Mouse (Mus musculus) left cerebral cortex, postnatal 36 days (tissue): Measurements from ENCODE around the gene Stom. TPM values are rescaled to one million over a fixed set of nuclear protein-coding genes. Genes with fewer than 3 reads are reported as not detected.

ENCODE experiments used
- DNase-seq, 2 experiments: peaks; one replicate each; pipeline ENCODE4 v3.0.0; 2021 to 2022; ENCODE audit warnings: low spot score in 2 of 2, mixed read lengths in 1 of 2
- intact Hi-C: fragments of 180-260 bp; cut with DNase I; formaldehyde crosslinking; loops from one replicate; pipeline ENCODE4 v1.15.1; 2025
- total RNA-seq, 2 experiments: library from RNA; stranded (reverse); gene quantifications; 2 replicates each; pipeline ENCODE4 v1.2.3; 2021

Stom gene
- total RNA-seq = 1 to 10 TPM; 5.7 to 6.0 TPM

DNA sequence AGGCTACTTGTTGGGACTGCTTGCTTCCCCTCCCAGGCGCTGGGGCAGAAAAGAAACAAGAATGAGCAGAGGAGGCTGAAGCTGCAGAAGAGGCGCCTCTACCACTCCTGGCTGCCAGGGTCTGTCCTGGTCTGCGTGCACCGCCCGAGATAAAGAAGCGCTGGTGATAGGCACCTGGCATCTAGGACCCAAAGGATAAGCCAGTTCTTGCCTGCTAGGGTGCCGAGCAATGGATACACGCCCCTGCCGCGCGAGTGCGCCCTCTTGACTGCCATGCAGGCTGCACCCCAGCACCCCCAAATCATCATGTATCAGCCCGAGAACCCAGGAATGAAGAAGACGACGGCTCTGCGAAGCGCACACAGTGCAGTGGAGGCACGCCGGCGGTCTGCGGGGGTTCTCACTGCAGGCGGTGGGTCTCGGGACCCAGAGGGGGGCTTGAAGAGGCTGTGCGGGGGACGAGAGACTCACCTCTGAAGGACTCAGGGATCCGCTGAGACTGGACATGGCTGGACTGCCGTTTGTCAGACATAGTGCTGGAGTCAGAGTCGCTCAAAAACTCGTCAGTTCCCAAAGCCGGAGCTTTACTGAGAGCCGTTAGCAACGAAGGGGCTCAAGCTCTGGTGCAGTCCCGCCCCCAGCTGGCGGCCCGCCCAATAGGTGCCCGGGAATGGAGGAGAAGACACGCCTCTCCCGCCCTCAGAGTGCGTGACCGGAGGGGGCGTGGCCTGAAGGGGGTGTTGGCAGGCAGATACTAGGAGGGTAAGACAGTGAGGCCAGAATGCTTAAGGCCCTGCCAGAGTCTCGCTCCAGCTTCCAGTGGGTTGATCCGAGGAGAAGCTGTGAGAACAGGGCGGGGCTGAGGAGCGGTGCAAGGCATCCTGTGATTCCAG, at the start of gene Stom:
Stom (minus strand) TSS at position 589 of the 893 bp plus-strand sequence.
- intact Hi-C loops = no loop called here
- peak; percentile 90 to 95 for DNase-seq

- intact Hi-C loops = no loop called here
- DNase-seq = no peak
Measured at GRCm38 (mm10) chr2:35385441-35385871, 48.7 kb upstream of the Stom start.

DNA sequence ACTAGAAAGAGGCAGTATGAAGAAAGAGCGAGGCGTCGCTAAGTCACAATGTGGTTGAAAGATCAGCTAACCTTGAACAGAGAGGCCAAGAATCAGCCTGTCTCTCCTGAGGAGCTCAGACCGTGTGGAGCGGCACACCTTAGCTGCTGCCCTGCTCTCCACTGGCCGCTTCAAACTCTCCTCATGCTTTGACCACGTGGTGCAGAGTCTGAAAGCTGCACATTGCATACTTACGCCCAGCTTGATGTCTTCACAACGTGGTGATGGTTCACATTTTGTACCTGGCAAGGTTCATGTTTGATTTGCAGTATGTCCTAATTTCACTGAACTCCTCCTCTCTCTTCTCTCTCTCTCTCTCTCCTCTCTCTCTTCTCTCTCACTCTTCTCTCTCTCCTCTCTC, 42.5 kb upstream of the Stom start:
- DNase-seq = no peak
- intact Hi-C loops = no loop called here

- intact Hi-C loops = no loop called here
- DNase-seq = no peak
Measured at GRCm38 (mm10) chr2:35377600-35377999, 40.8 kb upstream of the Stom start.

DNA sequence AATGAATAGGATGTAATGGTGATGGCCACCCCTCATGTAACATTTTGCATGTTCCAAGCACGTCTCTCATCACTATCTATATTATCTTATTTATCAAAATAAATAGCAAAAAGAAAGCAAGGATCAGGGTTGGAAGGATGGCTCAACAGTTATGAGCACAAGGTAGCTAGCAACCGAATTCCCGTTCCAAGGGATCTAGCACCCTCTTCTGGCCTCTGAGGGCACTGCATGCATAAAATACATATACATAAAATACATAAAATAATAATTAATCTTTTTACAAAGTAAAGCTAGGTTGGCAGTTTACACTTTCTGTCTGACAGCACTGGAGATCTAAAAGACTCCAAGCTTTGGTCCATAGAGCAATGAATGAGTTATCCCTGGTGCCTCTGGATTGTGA, 36.2 kb upstream of the Stom start:
- DNase-seq = no peak
- intact Hi-C loops = no loop called here

DNA sequence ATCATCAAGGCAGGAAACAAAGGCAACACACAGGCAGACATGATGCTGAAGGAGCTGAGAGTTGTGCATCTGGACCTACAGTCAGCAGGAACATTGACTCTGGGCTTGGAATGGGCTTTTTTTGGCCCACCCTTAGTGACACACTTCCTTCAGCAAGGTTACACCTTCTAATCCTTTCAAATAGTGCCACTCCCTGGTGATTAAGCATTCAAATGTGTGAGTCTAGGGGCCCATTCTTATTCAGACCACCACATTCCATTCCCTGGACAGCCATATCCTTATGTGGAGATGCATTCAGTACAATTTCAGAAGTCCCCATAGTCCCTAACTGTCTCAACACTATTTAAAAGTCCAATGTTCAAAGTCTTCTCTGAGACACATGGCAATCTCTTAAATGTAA, 33.9 kb upstream of the Stom start:
- no peak for DNase-seq
- intact Hi-C loops = no loop called here

DNA sequence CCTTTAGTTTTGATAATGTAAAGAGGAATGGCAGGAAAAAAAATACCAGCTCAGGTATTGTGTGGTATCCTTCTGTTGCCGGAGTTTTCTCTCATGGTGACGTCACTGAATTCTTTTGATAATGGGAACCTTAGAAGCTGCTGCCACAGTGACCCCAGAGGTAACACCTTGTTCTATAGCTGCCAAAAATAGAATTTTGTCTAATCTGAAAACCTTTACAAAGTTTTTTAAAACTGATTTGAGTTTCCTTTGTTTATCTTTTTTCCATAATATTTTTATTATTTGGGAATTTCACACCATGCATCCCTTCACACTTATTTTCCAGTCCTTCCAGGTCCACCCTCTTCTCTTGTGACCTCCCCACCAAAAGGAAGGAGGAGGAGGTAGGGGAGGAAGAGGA, 30.9 kb upstream of the Stom start, which contains the start of gene 4930568D16Rik:
4930568D16Rik (minus strand) TSS at position 101 of the 400 bp plus-strand sequence.
- DNase-seq = no peak
- intact Hi-C loops = no loop called here

DNA sequence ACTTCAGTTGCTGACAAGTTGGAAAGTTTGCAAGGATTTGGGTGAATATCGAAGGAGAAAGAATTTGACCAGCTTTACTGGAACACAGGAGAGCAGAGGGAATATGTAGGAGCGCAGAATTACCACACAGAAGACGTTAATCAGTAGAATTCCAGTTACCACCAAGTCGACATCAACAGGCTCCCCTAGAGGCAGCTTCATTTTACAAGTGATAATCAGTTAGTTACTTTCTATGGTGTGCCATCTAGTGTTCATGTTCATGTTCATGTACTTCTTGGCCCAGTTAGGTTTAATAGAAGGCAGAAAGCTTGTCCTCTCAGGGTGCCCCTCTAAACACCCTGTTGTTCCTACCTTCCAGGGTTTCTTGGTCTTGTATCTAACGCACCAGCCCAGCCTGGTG, 12.4 kb upstream of the Stom start:
- no peak for DNase-seq
- intact Hi-C loops = loop anchor here (2.0 kb wide), 1 partner anchor 48 kb away; no protein-coding TSS in a partner anchor

- intact Hi-C loops = no loop called here
- no peak for DNase-seq
Measured at GRCm38 (mm10) chr2:35345984-35346383, 9.2 kb upstream of the Stom start.

GRCm38 (mm10) chr2:35342605-35343004, 5.8 kb upstream of the Stom start:
- intact Hi-C loops = no loop called here
- DNase-seq = no peak

DNA sequence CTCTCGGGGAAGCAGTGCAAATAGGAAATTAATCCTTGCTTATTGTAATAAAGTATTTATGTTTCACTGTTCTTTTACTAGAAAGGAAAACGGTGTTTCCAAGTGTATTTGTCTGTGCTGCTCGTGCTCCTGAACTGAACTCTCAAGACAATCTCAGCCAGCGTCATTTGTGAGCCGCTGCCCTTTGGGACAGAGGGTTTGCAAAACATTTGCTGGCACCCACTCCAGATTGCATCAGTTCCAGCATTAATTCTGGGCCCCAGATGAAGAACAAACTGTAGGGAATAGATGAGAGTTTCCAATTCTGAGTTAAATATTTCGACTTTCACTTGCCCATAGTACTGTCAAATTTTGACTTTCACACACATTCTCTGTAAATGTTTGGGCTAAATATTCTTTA, 1.9 kb upstream of the Stom start:
- intact Hi-C loops = no loop called here
- no peak for DNase-seq

- no peak for DNase-seq
- intact Hi-C loops = no loop called here
Measured at GRCm38 (mm10) chr2:35338036-35338435, 1.3 kb upstream of the Stom start.

DNA sequence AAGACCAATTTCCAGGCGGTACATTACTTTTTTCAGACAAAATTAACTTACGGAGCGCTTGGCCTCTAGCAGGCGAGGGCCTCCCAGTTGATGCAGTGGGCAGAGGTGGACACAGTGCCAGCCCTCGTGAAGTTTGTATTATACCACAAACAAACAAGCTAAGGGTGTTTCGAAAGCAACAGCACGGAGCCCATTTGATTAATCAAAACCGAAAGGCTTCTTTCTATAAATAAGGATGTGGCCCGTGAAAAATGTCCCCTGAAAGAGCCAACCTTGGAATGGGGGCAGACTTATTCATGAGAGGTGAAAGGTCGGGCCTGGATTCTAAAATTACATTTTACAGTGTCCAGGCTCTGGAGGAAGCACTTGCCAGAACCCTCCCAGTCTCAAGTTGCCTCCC, 643 bp upstream of the Stom start:
- DNase-seq = no peak
- intact Hi-C loops = no loop called here

DNA sequence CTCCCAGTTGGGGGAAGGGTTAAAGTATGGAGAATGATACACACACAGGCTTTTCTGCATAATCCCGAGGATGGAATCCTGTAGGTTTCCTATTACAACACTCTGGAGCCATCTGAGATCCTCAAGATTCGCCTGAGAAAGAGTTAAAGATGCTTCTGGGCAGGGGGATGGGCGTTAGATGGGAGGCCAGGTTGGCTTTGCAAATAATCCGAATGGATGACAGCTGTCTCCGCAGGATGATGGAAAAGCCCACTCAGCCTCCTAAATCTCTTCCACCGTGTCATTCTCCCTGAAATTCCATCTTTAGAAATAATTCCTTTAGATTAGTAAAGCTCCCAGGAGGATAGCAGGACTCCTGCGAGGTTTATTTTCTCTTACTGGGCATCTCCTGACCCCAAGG, 1.2 kb downstream of the Stom start:
- intact Hi-C loops = no loop called here
- DNase-seq = no peak

- DNase-seq = no peak
- intact Hi-C loops = no loop called here
Measured at GRCm38 (mm10) chr2:35333670-35334069, 3.1 kb downstream of the Stom start.

DNA sequence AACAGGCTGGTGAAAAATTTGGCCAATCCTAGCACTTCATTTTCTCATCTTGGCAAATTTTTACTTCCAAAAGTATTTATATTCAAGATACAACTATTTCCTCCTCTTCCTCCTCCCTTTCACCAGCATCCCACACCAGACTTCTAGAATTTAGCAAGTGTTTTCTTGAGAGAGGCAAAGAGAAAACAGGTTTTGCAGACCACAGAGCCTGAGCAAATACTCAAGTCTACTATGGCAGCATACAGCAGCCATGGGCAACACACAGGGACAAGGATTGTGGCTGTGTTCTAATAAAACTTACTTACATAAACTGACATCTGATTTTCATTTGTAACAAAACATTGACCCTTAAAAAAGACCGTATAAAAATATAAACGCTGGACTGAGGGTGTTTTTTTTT, 5.6 kb downstream of the Stom start:
- DNase-seq = no peak
- intact Hi-C loops = no loop called here

- DNase-seq = no peak
- intact Hi-C loops = no loop called here
Measured at GRCm38 (mm10) chr2:35329061-35329460, 7.7 kb downstream of the Stom start.

GRCm38 (mm10) chr2:35328064-35328792, 8.5 kb downstream of the Stom start:
- no peak for DNase-seq
- intact Hi-C loops = no loop called here

DNA sequence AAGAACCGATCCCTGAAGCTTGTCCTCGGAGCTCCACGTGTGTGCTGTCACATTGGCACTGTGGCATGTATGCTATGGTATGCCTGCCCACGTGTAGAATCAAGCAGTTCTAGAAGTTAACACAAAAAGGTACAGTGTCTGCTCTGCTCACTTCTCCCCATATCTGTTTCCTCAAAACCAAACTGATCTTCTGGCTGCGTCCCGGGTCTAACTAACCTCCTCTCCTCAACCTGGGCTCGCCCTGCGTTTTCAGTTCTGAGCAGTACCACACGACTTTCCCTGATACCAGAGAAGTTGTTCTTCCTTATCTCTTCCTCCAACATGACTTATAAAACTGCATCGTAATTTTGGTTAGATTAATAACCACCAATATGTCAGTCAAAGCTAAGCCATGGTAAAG, 9.2 kb downstream of the Stom start:
- intact Hi-C loops = no loop called here
- no peak for DNase-seq

- no peak for DNase-seq
- intact Hi-C loops = no loop called here
Measured at GRCm38 (mm10) chr2:35326931-35327330, 9.8 kb downstream of the Stom start.

GRCm38 (mm10) chr2:35325930-35326329, 10.8 kb downstream of the Stom start:
- intact Hi-C loops = no loop called here
- no peak for DNase-seq
